Mouse (Mus musculus): Measurements from ENCODE around the gene Pnp.
A peak's percentile ranks its signal among the peaks of the same experiment; 100 is the strongest.
"Not testable (repeated sequence)": the region's sequence is repeated elsewhere in the genome, so short reads cannot be mapped to it uniquely, and the experiment has no call there.

Gene Pnp

DNA sequence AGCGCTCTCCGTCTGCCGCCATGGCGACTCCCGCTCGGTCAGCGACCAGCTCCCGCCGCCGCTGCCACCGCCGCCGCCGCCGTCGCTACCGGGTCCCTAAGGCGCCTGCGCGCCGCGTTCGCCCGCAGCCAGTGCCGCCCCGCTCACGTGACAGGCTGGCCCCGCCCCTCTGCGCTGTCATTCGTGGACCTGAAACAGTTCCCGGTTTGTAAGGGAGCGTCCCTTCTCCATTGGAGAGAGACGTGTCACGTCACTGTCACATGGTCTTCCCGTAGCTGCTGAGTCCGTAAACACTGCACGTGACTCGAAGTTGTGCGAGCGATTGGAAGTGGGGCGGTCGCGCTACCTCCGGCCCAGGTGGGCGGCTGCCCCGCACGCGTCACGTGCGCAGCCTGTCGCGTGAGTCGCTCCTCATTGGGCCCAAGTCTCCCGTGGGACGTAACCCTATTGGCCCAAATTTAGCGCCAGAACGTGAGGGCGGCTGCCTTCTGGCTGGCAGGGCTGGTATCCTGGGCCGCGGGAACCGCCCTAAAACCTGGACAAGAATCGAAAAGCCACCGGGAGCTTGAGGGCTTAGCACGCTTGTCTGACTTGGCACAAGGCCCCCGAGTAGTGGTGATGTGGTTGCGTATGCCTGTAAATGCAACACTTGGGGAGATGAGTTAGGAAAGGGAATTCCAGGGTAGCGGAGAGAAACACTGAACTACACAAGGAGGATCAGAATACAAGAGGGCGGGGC is at the start of gene Pnp, which contains the start of gene Pip4p1:
TSS of gene Pnp (plus strand) at position 329 of the 739 bp plus-strand sequence.
TSS of gene Pip4p1 (minus strand) at position 103 of the 739 bp plus-strand sequence.
- peak; percentile 98 to 99 for DNase-seq (ENCODE audit: low read depth in 1 of 2, low spot score in 2 of 2)

DNA sequence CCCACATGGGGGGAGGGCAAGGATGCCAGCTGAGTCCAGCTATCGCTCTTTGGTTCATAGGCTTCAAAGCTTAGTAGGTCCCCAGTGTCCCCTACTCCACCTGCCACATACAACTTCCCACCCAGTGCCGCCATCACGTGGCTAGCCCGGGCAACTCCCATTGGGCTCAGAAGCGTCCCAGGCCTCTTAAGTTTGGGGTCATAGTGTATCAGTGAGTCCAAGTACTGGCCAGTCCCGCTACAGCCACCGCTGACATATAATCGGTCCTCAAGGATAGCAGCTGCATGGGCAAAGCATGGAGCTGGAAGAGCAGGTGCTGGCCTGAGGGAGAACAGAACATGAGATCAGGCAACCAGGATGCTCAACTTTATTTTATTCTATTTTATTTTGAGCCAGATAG is 39.3 kb upstream of the Pnp start:
- no peak for DNase-seq (ENCODE audit: low read depth in 1 of 2, low spot score in 2 of 2)

DNA sequence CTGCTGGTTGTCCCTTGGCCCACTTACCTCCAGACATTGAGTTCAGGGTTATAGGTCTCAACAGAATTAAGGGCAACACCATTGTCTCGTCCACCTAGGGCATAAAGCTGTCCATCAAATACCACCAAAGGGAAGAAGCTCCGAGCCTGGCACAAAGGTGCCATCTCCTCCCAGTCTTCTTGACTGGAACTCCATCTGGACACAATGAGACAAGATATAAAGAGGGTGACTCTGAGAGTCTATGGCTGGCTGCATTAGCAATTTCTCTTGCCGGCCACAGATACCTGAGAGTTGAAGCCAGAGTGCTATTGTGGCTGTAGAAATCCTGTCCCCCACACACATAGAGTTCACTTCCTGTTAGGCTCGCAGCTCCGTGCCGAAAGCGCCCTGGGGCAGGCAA is 38.8 kb upstream of the Pnp start:
- DNase-seq (ENCODE audit: low read depth in 1 of 2, low spot score in 2 of 2), result no peak

DNA sequence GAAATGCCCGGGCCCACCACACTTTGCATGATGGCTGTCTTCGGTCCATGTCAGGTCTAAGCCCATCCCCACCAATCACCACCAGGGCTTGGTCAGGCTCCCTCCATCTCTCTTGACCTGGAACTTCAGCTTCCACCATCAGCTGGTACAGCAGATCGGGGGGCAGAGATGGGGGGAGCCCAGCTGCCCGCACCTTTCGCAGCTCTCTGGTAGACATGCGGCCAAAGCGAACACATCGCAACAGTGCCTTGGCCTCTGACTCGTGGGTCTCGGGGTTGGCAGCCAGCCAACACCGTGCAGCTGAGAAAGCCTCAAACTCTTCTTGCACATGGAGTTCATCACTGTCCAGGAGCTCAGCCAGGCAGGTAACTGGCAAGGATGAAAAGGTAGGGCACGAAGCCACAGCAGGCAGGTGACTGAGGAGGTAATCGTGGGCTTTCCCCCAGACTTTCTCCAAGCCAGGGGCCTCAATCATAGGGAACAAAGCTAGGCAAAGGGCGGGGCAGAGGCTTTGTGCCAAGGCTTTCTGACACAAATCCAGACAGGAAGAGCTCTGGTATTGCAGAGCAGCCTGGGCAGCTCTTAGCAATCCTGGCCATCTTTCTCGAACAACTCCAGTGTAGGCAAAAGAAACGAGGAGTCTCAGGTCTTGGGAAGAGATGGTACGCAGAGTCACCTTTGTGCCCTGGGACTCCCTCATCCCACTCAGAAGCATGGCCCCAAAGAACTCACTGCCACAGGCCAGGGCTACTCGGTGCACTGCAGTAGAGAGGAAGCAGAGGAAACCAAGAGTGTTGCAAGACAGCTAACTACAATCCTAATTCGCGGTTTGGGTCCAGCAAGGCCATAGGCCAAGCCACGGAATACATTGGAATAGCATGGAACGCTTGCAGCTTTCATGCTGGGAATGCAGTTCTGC is 38.1 kb upstream of the Pnp start:
- no peak for DNase-seq (ENCODE audit: low read depth in 1 of 2, low spot score in 2 of 2)

DNA sequence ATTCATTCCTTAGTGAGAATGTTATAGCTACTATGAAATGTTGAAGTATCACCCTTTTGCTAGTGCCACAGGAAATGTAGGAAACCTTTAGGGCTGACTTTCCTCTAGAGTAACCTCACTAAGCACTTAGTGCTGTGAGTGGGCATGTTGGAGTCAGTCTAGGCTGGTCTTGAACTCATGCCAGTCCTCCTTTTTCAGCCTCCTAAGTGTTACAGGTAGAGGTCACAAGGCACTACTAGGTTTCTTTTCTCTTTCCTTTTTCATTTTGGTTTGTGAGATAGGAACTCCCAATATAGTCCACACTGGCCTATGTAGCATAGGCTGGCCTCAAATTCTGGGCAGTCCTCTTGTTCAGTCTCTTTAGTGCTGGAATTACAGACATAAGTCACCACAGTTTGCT is 35.5 kb upstream of the Pnp start:
- no peak for DNase-seq (ENCODE audit: low read depth in 1 of 2, low spot score in 2 of 2)

DNA sequence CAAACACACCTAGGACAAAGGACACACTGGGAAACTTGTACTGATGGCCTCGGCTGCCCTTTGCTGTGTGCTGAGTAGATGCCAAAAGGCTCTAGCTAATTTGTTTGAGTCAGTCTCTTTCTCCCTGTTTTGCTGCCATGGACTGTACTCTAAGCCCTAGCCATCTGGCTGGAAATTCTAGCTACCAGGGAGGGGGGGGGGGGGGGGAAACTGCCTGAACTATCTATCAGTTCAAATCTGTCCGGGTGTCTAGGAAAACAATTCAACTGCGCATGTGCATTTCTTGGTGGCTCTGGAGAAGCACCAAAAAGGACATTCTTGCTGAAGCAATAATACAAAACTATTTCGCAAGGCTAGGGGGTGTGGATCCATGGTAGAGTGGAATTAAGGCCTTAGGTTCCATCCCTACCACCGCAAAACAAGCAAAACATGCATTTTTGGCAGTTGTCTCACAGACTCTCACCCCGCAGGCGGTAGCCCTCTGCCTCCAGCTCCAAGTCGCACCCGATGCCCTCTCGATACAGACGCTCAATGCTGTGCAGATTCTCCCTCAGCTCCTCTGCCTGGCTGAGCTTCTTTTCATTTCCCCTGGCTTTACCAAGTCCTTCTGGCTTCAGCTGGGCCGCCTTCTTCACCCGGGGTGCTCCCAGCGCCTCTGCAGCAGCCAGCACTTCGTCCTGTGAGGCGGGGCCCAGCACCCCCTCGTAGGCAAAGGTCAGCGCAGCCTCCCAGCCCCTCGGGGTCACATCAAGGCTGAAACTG is 34.7 kb upstream of the Pnp start:
- DNase-seq (ENCODE audit: low read depth in 1 of 2, low spot score in 2 of 2), result peak; percentile 14 to 26

DNA sequence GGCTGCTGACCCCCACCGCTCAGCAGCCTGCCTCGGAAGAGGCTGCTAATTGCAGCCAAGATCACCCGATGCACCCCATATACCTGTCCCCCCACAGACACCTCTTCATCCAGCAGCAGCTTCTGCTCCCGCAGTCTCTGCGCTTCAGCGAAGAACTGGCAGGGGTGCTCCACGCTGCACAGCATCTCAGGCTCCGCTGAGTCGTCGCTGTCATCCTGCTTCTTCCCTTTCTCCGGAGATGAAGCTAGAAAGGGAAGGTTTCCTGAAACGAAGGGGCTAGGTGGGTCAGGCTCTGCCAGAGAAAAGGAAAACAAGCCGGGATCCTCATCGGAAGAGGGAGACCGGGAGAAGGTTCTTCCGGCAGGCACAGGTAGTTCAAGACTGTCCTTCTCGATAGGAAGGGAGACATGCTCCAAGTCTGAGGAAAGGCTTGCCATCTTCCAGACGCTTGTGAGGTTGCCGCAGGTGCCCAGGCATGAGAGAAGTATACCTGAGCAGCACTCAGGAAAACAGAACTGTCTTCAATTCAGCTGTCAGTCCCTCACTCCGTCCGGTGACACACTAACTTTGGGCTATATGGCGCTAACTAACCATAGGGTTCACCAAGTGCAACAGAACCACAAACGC is 34.0 kb upstream of the Pnp start:
- no peak for DNase-seq (ENCODE audit: low read depth in 1 of 2, low spot score in 2 of 2)

DNA sequence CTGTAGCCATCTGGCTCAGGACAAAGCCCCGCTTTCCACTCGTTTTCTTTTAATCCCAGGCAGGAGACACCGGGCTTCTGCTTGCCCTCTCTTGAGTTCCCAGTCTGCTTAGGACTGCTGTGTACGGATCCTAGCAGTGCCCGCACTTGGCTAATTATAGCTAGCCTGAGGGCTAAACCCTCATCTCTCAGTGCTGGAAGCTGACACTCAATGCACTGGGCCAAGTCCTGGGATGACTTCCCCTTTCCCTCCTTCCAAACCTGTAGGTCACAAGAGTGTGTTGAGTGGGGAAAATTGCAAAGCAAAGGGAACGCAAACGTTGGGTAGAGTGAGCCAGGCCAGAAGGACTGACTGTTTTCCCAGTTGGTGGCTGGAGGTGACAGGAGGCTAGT is 33.5 kb upstream of the Pnp start, which contains the start of gene Klhl33:
TSS of gene Klhl33 (minus strand) at position 134 of the 392 bp plus-strand sequence.
- no peak for DNase-seq (ENCODE audit: low read depth in 1 of 2, low spot score in 2 of 2)

DNA sequence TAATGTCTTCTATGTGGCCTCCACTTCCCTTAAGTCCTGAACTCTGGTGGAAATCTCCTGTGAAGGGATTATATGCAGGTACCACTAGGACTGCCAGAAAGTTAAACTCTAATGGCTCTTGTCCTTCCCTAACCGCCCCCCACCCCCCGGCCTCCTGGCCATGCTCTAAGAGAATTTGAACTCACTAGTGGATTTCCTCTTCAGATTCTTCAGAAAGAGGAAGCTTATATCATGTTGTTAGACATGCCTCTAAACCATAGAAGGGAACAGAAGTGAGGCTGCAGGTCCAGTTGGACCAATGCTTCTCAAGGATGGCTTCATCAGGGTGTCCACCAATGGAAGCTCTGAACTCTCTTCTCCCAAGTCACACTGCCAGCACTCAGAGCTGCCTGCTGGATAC is 32.9 kb upstream of the Pnp start:
- not testable (repeated sequence) for DNase-seq (ENCODE audit: low read depth in 1 of 2, low spot score in 2 of 2)

DNA sequence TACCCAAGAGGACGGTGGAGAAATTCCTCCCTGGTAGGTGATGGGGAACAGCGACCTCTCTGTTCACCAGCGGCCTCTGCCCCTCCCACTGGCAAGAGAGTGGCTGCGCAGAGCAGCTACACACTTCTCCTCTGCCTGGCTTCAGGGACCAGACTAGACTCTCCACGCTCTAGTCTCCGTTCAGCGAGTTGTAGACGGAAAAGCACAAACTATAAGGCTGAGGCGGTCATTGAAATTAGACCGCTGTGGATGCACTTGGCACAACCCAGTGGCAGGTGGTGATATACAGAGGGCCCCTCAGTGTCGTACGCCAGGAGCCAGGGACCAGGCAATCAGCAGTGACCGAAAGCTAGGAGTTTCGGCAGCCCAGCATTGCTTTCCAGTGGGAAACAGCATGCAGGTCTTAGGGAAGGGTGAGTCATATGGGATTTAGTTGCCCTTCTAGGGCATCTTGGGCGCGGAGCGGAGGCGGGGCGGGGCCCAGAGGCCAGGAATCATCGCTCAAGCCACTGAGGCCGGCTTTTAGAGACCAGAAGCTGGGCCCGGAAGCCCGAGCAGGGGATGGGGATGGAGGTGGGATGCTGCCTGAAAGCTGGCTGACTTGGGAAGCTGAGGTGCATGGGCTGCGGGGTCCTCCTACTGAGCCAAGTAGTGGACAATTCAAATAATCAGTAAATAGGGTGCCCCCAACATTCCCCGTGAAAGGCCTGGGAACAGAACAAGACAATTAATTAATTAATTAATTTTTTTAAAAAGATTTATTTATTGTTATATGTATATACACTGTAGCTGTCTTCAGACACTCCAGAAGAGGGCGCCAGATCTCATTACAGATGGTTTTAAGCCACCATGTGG is 26.7 kb upstream of the Pnp start:
- DNase-seq (ENCODE audit: low read depth in 1 of 2, low spot score in 2 of 2), result peak in 1 of 2 experiments; percentile 4

DNA sequence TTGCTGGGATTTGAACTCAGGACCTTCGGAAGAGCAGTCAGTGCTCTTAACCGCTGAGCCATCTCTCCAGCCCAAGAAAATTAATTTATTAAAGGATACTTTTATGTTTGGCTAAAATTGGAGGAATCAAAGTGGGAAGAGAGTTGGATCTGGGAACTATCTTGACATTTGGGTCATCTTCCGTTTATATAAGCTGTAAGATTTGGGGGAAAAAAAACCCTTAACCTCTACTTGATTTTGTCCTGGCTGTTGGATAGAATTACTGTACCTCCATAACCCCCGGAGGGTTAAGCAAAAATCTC is 26.1 kb upstream of the Pnp start:
- no peak for DNase-seq (ENCODE audit: low read depth in 1 of 2, low spot score in 2 of 2)

DNA sequence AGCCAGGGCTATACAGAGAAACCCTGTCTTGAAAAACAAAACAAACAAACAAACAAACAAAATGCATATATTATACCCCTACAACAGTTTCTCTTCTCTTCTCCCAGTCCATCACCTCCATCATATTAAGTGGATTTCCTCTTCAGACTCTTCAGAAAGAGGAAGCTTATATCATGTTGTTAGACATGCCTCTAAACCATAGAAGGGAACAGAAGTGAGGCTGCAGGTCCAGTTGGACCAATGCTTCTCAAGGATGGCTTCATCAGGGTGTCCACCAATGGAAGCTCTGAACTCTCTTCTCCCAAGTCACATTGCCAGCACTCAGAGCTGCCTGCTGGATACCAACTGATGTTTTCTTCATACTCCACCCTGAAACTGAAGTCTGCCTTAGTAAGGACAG is 25.6 kb upstream of the Pnp start:
- DNase-seq (ENCODE audit: low read depth in 1 of 2, low spot score in 2 of 2), result not testable (repeated sequence)

DNA sequence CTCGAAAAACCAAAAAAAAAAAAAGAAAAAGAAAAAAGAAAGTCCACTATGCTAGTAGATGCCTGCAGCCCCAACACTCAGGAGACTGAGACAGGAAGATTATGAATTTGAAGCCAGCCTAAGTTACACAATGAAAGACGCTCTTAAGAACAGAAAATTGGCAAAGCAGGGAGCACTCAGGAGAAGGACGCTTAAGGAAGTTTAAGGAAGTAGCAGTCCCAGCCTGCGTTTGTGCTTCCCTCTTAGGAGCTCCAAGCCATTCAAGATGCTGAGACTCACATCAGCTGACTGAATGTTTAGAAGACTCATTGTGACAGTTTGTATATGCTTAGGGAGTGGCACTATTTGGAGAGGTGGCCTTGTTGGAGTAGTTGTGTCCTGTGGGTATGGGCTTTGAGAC is 22.8 kb upstream of the Pnp start:
- DNase-seq (ENCODE audit: low read depth in 1 of 2, low spot score in 2 of 2), result no peak

DNA sequence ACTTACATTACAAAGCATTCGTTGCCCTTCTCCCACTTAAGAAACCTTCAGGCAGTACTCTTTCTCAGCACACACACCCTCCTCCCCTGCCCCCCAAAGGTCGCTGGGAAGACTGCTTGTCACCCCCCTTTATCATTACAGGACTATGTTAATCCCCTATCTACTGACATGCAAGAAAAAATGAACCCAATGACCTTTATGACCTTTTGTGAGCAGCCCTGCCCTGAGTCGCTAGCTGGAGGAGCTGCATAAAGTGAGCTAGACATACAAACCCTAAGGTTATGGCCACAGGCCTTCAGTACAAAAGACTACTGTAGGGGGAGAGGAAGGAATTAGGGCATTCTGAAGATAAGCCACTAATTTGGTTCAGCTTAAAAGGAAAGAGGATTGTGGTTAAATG is 19.5 kb upstream of the Pnp start:
- DNase-seq (ENCODE audit: low read depth in 1 of 2, low spot score in 2 of 2), result no peak

DNA sequence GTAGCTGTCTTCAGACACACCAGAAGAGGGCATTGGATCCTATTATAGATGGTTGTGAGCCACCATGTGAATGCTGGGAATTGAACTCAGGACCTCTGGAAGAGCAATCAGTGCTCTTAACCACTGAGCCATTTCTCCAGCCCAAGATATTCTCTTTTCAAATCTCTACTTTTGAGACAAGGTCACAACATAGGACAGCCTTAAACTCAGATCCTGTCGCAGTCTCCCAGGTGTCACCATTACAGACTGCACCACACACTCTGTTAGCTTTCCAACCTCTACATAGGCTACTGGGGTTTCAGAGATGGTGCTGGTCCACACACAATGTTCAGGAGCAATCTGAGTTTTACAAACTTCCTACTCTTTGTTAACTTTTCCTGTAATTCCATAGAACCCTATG is 7.4 kb upstream of the Pnp start:
- DNase-seq (ENCODE audit: low read depth in 1 of 2, low spot score in 2 of 2), result not testable (repeated sequence)

DNA sequence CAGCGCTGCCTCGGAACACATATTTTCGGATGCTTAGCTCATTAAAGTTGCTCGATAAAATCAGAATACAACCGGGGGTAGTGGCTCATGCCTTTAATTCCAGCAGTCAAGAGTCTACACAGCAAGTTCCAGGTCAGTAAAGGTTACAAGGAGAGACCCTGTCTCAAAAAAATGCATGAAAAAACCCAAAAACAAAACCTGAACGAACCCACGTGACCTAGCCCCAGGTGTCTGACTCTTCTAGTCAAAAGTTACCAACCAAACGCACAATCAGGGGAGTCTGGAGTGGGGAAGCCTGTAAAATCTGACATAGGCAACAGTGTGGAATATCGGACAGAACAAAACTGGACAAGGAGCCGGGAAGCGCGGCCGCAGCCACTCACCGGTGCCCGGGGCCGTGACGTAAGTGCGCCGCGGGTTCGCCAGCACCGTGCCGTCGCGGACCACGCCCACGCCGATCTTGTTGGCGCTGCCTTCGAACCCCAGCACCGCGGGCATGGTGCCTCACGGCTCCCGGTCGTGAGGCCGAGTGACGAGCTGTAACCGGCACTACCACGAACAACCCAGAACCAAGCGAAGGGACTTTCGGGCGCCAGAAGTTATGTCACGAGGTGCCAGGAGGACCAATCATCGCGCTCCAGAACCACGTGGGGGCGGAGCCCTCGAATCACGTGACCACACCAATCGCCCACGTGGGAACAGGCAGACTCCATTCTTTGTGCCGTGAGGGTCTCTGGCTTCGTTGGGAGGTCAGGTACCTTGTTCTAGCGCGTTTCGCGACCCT is 6.4 kb upstream of the Pnp start, which contains the start of the genes Osgep and Apex1:
TSS of gene Osgep (minus strand) at position 613 of the 784 bp plus-strand sequence.
TSS of gene Apex1 (plus strand) at position 688 of the 784 bp plus-strand sequence.
- peak; percentile 93 to 96 for DNase-seq (ENCODE audit: low read depth in 1 of 2, low spot score in 2 of 2)

DNA sequence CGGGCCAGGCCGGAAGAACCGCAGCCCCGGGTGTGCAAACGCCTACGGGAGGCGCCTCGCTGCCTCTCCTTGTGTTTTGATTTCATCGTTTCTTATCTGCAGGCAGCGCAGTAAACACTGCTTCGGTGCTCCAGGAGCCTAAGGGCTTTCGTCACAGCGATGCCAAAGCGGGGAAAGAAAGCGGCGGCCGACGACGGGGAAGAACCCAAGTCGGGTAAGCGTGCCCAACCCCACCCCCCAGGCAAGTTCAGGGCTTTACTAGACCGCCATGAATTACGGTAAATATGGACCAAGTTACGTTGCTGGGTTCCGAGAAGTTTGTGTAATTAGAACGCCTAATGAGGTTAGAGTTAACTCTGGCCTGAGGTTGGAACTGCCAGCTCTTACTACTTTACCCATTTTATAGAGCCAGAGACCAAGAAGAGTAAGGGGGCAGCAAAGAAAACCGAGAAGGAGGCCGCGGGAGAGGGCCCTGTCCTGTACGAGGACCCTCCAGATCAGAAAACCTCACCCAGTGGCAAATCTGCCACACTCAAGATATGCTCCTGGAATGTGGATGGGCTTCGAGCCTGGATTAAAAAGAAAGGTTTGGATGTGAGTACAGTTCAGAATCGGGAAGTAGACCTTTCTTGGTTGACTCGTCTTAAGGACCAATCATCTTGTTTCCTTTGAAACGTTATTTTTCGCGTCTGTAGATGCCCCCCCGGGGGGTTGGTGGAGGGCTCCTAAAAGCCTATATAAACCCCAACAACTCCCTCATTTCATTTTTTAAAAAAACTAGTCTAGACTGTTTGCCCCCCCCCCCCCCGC is 5.6 kb upstream of the Pnp start:
- DNase-seq (ENCODE audit: low read depth in 1 of 2, low spot score in 2 of 2), result peak in 1 of 2 experiments; percentile 8

DNA sequence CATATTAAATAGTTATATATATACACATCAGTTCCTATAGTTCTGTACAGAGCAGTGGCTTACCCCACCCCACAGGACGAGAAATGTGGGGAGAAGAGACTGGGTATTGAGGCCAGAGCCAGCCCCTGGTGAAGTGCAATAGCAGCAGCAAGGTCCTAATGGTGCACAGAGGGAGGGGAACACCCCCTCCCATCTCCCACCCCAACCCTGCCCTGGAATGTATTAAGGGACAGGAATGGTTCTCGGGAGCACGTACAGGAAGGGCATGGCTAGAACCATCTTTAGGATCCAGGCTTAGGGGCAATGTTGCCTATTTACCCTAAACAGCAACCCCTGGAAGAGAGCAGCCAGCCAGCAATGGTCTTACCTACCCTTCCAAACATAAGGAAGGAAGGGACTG is 3.5 kb upstream of the Pnp start:
- no peak for DNase-seq (ENCODE audit: low read depth in 1 of 2, low spot score in 2 of 2)
